Mouse (Mus musculus) cerebellum, postnatal 36 days (tissue): ENCODE results near the gene 1700021F07Rik.

Experiments used
- DNase-seq, 2 experiments: peaks; one replicate each; pipeline ENCODE4 v3.0.0; 2021 to 2022; ENCODE audit warnings: mixed read lengths in 2 of 2

1700021F07Rik gene

GRCm38 (mm10) chr2:173522376-173522775, at the start of gene 1700021F07Rik:
1700021F07Rik (plus strand) TSS chr2:173522586.
- DNase-seq = no peak

GRCm38 (mm10) chr2:173473233-173473632, 49.2 kb upstream of the 1700021F07Rik start:
- no peak for DNase-seq

- no peak for DNase-seq
Measured at GRCm38 (mm10) chr2:173479050-173479449, 43.3 kb upstream of the 1700021F07Rik start.

GRCm38 (mm10) chr2:173484486-173484885, 37.9 kb upstream of the 1700021F07Rik start:
- DNase-seq = no peak

GRCm38 (mm10) chr2:173499612-173500011, 22.8 kb upstream of the 1700021F07Rik start:
- DNase-seq = no peak

GRCm38 (mm10) chr2:173513977-173514376, 8.4 kb upstream of the 1700021F07Rik start:
- no peak for DNase-seq

- DNase-seq = no peak
Measured at GRCm38 (mm10) chr2:173515186-173515585, 7.2 kb upstream of the 1700021F07Rik start.

- DNase-seq = no peak
Measured at GRCm38 (mm10) chr2:173516150-173516855, 6.1 kb upstream of the 1700021F07Rik start.

GRCm38 (mm10) chr2:173528493-173528892, 6.1 kb downstream of the 1700021F07Rik start:
- DNase-seq = no peak

- DNase-seq = no peak
Measured at GRCm38 (mm10) chr2:173532711-173533462, 10.5 kb downstream of the 1700021F07Rik start.

- no peak for DNase-seq
Measured at GRCm38 (mm10) chr2:173534581-173534980, 12.2 kb downstream of the 1700021F07Rik start.

- DNase-seq = peak; percentile 69 to 78
Measured at GRCm38 (mm10) chr2:173535390-173535789, 13.0 kb downstream of the 1700021F07Rik start.

GRCm38 (mm10) chr2:173535886-173536285, 13.5 kb downstream of the 1700021F07Rik start:
- DNase-seq = no peak

GRCm38 (mm10) chr2:173539781-173540180, 17.4 kb downstream of the 1700021F07Rik start:
- DNase-seq = no peak

- DNase-seq = no peak
Measured at GRCm38 (mm10) chr2:173541748-173542147, 19.4 kb downstream of the 1700021F07Rik start.

- no peak for DNase-seq
Measured at GRCm38 (mm10) chr2:173542716-173543115, 20.3 kb downstream of the 1700021F07Rik start.

- peak; percentile 69 to 70 for DNase-seq
Measured at GRCm38 (mm10) chr2:173545992-173546703, 23.8 kb downstream of the 1700021F07Rik start.

GRCm38 (mm10) chr2:173549236-173549635, 26.9 kb downstream of the 1700021F07Rik start:
- DNase-seq = no peak

- no peak for DNase-seq
Measured at GRCm38 (mm10) chr2:173550681-173551080, 28.3 kb downstream of the 1700021F07Rik start.

- DNase-seq = no peak
Measured at GRCm38 (mm10) chr2:173553863-173554262, 31.5 kb downstream of the 1700021F07Rik start.

GRCm38 (mm10) chr2:173558754-173559396, 36.5 kb downstream of the 1700021F07Rik start:
- DNase-seq = no peak

- DNase-seq = peak; percentile 57 to 63
Measured at GRCm38 (mm10) chr2:173561851-173562442, 39.6 kb downstream of the 1700021F07Rik start.
